Mouse (Mus musculus) spleen, adult 2 months (tissue): ENCODE measurements around the gene Tom1l2.

ENCODE experiments used
- CTCF ChIP-seq: fragments of 200-500 bp; IDR thresholded peaks from 2 replicates; pipeline ENCODE4 v1.5.1; 2011; ENCODE audit warnings: mild to moderate bottlenecking, inconsistent platforms; ENCODE audit not compliant: insufficient read depth, insufficient read length, insufficient replicate concordance; ENCODE audit errors: extremely low read depth
- POLR2A ChIP-seq: fragments of 200-500 bp; IDR thresholded peaks from 2 replicates; pipeline ENCODE4 v1.6.1; 2011; ENCODE audit warnings: low read depth, low read length, inconsistent platforms

DNA sequence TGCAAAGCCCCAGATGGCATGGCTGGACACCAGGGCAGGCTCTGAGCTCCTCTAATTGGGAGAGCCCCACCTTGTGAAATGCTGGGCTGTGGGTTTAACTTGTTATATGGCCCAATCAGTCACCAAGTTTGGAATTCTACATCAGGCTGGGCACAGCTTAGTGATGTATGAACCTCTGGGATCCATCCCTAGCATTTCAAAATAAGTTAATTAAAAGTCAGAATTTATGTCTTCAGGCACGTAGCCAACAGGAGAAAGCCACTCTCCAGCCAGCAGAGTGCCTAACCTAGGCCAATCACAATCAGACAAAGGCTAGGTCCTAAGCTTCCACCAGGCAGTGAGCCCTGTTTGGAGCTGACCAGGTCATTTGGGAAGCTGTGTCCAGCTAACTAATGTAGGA is 136.0 kb downstream of the Tom1l2 start:
- no peak for TF ChIP-seq POLR2A
- TF ChIP-seq CTCF, result no peak
